Mouse (Mus musculus) thymus, adult 18-20 months (tissue): ENCODE measurements around the gene Ube2dnl2.

Experiments used
- DNase-seq, 2 experiments: peaks; one replicate each; pipeline ENCODE4 v3.0.0; 2022; ENCODE audit warnings: mixed read lengths in 2 of 2

Gene Ube2dnl2

GRCm38 (mm10) chrX:114907282-114907681, at the start of gene Ube2dnl2:
Gene Ube2dnl2 (plus strand): TSS chrX:114907582.
- DNase-seq, result no peak

GRCm38 (mm10) chrX:114895489-114895888, 11.9 kb upstream of the Ube2dnl2 start:
- no peak for DNase-seq

GRCm38 (mm10) chrX:114897506-114897905, 9.9 kb upstream of the Ube2dnl2 start:
- no peak for DNase-seq

- DNase-seq, result no peak
These were observed 4.0 kb upstream of the Ube2dnl2 start for GRCm38 (mm10) chrX:114903391-114903790.

GRCm38 (mm10) chrX:114904712-114905111, 2.7 kb upstream of the Ube2dnl2 start, which contains the start of gene Ube2dnl1:
Gene Ube2dnl1 (plus strand): TSS chrX:114905012.
- DNase-seq, result no peak

DNA sequence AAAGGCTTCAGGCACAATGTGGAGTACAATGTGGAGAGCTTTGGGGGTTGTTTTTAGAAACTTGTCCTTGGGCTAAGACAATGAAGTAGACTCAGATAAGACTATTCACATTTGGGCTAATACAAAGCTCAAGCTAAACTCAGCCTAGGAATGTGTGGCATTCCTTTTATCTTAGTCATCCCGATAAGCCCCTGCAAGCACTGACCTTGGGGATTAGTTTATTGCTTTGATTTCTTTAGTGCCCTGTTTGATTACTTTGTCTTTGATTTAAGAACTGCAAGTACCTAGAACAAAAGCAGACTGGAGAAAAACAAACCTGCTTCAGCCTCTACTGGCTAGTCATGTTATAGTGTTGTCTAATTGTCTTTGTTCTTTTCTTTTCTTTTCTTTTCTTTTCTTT, 47.7 kb downstream of the Ube2dnl2 start:
- no peak for DNase-seq
